Mouse (Mus musculus) spleen, embryonic (tissue): ENCODE measurements around the gene Gpr162.
"Not testable (repeated sequence)": the region's sequence is repeated elsewhere in the genome, so short reads cannot be mapped to it uniquely, and the experiment has no call there.

Experiments
- CTCF ChIA-PET: fragments of 350-600 bp; sonication (Branson Sonifier 250); formaldehyde crosslinking; loops from one replicate; lab custom pipeline; 2022; lab: Charles Lee

The Gpr162 gene

GRCm38 (mm10) chr6:124814448-124814847, 49.3 kb downstream of the Gpr162 start:
- CTCF ChIA-PET = interaction anchor here (0.6 kb wide), 5 partner anchors 20 to 57 kb away, joined by 3 to 5 read pairs (median 3); no protein-coding TSS in a partner anchor

DNA sequence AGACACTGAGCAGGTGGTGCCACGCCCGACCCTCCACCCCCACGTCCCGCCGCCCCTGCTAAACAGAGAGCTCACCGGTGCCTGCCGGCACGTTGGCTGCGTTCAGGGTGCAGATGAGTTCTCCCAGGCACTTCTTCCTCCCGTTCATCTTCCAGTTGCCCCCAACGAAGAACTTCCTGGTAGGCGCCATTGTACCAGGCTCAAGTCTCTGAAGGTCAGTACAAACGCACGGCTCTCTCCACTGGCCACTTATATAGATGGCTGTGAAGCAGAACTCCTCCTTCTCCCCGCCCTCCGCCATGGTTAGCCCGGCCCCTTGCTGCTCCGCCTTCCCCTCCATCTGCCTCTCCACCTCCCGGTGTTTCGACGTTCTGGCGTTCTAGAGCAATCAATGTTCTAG, 49.9 kb downstream of the Gpr162 start, which contains the start of gene Tpi1:
Tpi1 (minus strand) TSS at position 364 of the 400 bp plus-strand sequence.
- CTCF ChIA-PET = interaction anchor here (0.6 kb wide), 1 partner anchor 32 kb away, joined by 3 read pairs; no protein-coding TSS in a partner anchor

GRCm38 (mm10) chr6:124813496-124813895, 50.3 kb downstream of the Gpr162 start:
- CTCF ChIA-PET = interaction anchor here (0.6 kb wide), 1 partner anchor 79 kb away, joined by 3 read pairs; no protein-coding TSS in a partner anchor

DNA sequence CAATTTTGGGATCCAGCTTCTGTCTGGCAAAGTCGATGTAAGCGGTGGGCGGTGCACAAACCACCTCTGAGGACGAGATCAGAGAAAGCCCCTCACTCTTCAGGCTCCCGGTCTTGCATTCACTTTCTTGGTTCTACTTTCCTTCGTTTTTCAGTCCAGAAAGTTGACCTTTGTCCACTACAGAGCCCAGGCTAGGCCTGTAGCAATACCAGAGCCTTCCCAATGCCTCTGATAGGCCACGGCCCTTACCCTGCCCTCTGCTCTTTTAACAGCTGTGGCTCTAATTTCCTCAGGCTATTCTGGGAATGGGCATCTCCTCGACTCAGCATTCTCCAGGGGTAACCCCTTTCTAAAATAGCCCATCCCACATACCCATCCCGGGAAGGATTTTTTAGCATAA, 50.9 kb downstream of the Gpr162 start:
- CTCF ChIA-PET = interaction anchor here (0.6 kb wide), 1 partner anchor 80 kb away, joined by 3 read pairs; no protein-coding TSS in a partner anchor

DNA sequence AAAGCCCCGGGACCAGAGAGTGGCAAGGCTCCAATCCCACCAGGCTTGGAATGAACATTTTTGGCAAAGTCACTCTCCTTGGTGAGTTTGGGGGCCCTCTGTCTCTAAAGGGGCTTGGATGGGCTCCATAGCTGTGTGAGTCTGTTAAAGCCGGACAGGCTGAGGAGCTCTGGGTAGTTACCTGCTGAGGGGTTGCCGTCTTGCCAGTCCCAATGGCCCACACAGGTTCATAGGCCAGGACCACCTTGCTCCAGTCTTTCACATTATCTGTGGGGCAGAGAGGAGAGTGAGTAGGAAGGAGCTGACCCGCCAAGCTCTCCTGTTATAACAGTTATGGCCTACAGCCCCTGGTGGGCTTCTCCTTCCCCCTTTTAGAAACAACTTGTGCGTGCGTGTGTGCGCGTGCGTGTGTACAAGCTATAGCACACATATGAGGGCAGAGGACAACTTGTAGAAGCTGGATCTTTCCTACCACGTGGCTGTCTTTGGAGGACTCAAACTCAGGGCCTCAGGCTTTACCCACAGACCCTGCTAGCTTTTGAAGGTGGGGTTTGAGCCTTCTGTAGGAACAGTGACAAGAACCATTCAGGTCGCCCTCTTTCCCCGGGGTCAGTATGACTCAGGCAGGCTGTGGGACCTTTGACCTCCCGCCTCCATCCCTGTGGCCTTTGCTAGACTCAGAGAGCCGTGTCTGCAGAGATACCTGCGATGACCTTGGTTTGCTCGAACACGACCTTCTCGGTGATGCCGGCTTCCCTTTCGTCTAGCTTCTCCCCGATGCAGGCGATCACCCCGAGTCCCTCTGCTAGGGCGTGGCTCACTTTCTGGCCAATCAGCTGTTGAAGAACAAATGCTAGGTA, 51.9 kb downstream of the Gpr162 start:
- CTCF ChIA-PET = no interaction called here

DNA sequence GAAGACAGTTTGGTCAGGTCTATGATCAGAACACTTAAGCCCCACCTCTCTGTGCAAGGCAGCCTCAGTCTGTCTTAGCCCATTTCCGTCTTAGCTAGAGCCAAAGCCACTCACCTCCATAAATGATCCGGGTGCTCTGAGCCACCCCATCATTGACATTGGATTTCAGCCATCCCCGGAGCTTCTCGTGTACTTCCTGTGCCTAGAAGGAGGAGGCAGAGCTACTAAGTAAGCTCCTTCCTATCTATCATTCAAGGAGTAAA, 52.4 kb downstream of the Gpr162 start:
- CTCF ChIA-PET = no interaction called here

GRCm38 (mm10) chr6:124810566-124811402, 53.0 kb downstream of the Gpr162 start:
- CTCF ChIA-PET = not testable (repeated sequence)

GRCm38 (mm10) chr6:124809775-124810538, 53.8 kb downstream of the Gpr162 start:
- CTCF ChIA-PET = interaction anchor here (1.2 kb wide), 1 partner anchor 18 kb away, joined by 3 read pairs; no protein-coding TSS in a partner anchor

DNA sequence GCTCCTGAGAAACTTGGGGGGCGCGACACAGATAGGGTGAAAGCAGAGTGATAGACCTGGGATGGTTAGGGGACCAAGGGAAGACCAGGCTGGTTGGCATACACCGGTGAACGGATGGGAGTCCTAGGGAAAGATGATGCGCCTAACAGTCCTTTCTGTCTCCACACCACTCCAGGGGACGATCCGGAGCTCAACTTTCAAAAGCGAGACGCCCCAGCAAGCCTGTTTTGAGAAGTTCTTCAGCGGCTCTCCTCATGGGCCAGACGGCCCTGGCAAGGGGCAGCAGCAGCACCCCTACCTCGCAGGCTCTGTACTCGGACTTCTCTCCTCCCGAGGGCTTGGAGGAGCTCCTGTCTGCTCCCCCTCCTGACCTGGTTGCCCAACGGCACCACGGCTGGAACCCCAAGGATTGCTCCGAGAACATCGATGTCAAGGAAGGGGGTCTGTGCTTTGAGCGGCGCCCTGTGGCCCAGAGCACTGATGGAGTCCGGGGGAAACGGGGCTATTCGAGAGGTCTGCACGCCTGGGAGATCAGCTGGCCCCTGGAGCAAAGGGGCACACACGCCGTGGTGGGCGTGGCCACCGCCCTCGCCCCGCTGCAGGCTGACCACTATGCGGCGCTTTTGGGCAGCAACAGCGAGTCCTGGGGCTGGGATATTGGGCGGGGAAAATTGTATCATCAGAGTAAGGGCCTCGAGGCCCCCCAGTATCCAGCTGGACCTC, 54.6 kb downstream of the Gpr162 start:
- CTCF ChIA-PET = interaction anchor here (1.0 to 1.2 kb wide), 2 partner anchors 19 to 93 kb away, joined by 3 read pairs; no protein-coding TSS in a partner anchor
